Mouse (Mus musculus): Measurements from ENCODE around the gene Chchd2.

DNA sequence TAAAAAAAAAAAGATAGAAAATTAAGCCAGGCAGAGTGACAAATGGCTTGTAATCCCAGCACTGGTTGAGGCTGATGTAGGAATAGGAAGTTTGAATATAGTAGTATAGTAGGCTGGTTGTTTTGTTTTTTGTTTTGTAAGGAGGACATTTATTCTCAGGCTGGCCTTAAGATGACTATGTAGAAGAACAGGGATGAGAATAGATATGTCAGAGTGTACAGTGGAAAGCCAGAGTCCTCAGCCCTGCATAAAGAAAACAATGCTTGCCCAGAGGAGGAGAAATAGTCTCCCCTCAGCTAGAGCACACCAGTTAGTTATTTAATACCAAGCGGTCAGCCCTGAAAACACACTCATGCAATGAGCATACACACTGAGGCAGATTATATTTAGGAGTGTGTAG lies 11.2 kb upstream of the Chchd2 start, which contains the start of gene Phkg1:
- TF ChIP-seq POLR2A (IDR thresholded peaks at IDR 0.05; ENCODE audit: borderline replicate concordance, insufficient read depth, low read length) (no peak), CTCF (IDR thresholded peaks at IDR 0.05; ENCODE audit: borderline replicate concordance, insufficient read depth, low read depth, low read length) (no peak)
